Mouse (Mus musculus) MEL-GATA-1-ER (cell line): ENCODE data around the gene E2f4.
A peak's percentile ranks its signal among the peaks of the same experiment; 100 is the strongest.
"Not testable (repeated sequence)": the region's sequence is repeated elsewhere in the genome, so short reads cannot be mapped to it uniquely, and the experiment has no call there.

Experiments
- DNase-seq: peaks from one replicate; pipeline ENCODE4 v3.0.0-alpha.2; 2012; ENCODE audit warnings: low read depth; ENCODE audit errors: extremely low read depth

The E2f4 gene

GRCm38 (mm10) chr8:105269075-105269458 lies 28.4 kb upstream of the E2f4 start:
- DNase-seq: no peak

- no peak for DNase-seq
Observed at GRCm38 (mm10) chr8:105269461-105269947, 28.0 kb upstream of the E2f4 start, which contains the start of gene Hsf4. Gene Hsf4, plus strand, starts transcription at chr8:105269801.

- DNase-seq: no peak
Observed at GRCm38 (mm10) chr8:105270101-105270915, 27.2 kb upstream of the E2f4 start.

GRCm38 (mm10) chr8:105270916-105271186 lies 26.6 kb upstream of the E2f4 start:
- no peak for DNase-seq

- no peak for DNase-seq
Observed at GRCm38 (mm10) chr8:105275387-105275786, 22.1 kb upstream of the E2f4 start.

GRCm38 (mm10) chr8:105275840-105276239 lies 21.6 kb upstream of the E2f4 start, which contains the start of gene Nol3:
Gene Nol3, plus strand, starts transcription at chr8:105276140.
- DNase-seq: no peak

GRCm38 (mm10) chr8:105276292-105277120 lies 21.0 kb upstream of the E2f4 start:
- no peak for DNase-seq

- no peak for DNase-seq
Observed at GRCm38 (mm10) chr8:105278911-105279334, 18.5 kb upstream of the E2f4 start.

GRCm38 (mm10) chr8:105280567-105280966 lies 16.9 kb upstream of the E2f4 start:
- DNase-seq: no peak

GRCm38 (mm10) chr8:105281821-105282220 lies 15.6 kb upstream of the E2f4 start:
- no peak for DNase-seq

- no peak for DNase-seq
Observed at GRCm38 (mm10) chr8:105282239-105282638, 15.2 kb upstream of the E2f4 start.

- DNase-seq: no peak
Observed at GRCm38 (mm10) chr8:105283074-105283473, 14.4 kb upstream of the E2f4 start.

- DNase-seq: no peak
Observed at GRCm38 (mm10) chr8:105285514-105285913, 11.9 kb upstream of the E2f4 start.

GRCm38 (mm10) chr8:105286907-105287306 lies 10.6 kb upstream of the E2f4 start:
- DNase-seq: no peak

GRCm38 (mm10) chr8:105288231-105288630 lies 9.2 kb upstream of the E2f4 start:
- DNase-seq: no peak

- DNase-seq: peak; percentile 98
Observed at GRCm38 (mm10) chr8:105288958-105289732, 8.3 kb upstream of the E2f4 start.

- no peak for DNase-seq
Observed at GRCm38 (mm10) chr8:105289805-105290460, 7.5 kb upstream of the E2f4 start, which contains the start of gene 4931428F04Rik. Gene 4931428F04Rik, minus strand, starts transcription at chr8:105289864.

GRCm38 (mm10) chr8:105290554-105291314 lies 6.7 kb upstream of the E2f4 start:
- DNase-seq: no peak

GRCm38 (mm10) chr8:105291364-105291763 lies 6.1 kb upstream of the E2f4 start:
- DNase-seq: not testable (repeated sequence)

GRCm38 (mm10) chr8:105291802-105292201 lies 5.7 kb upstream of the E2f4 start:
- not testable (repeated sequence) for DNase-seq
